Mouse (Mus musculus): ENCODE data around the gene Bgn.

Bgn gene

GRCm38 (mm10) chrX:73490186-73490585, 6.8 kb downstream of the Bgn start:
- no peak for DNase-seq (ENCODE audit: low read depth)

- DNase-seq (ENCODE audit: low read depth), result no peak
Measured at GRCm38 (mm10) chrX:73490804-73491203, 7.4 kb downstream of the Bgn start.

GRCm38 (mm10) chrX:73493567-73493966, 10.2 kb downstream of the Bgn start:
- DNase-seq (ENCODE audit: low read depth), result peak; percentile 37

GRCm38 (mm10) chrX:73496746-73497145, 13.3 kb downstream of the Bgn start:
- DNase-seq (ENCODE audit: low read depth), result no peak

GRCm38 (mm10) chrX:73505130-73505735, 21.8 kb downstream of the Bgn start:
- no peak for DNase-seq (ENCODE audit: low read depth)

GRCm38 (mm10) chrX:73506577-73506976, 23.2 kb downstream of the Bgn start:
- DNase-seq (ENCODE audit: low read depth), result no peak

- DNase-seq (ENCODE audit: low read depth), result no peak
Measured at GRCm38 (mm10) chrX:73509209-73509608, 25.8 kb downstream of the Bgn start.

GRCm38 (mm10) chrX:73512904-73513303, 29.5 kb downstream of the Bgn start:
- DNase-seq (ENCODE audit: low read depth), result no peak

- DNase-seq (ENCODE audit: low read depth), result no peak
Measured at GRCm38 (mm10) chrX:73516556-73516955, 33.2 kb downstream of the Bgn start.

- DNase-seq (ENCODE audit: low read depth), result no peak
Measured at GRCm38 (mm10) chrX:73517060-73517600, 33.7 kb downstream of the Bgn start.

- DNase-seq (ENCODE audit: low read depth), result no peak
Measured at GRCm38 (mm10) chrX:73520692-73521091, 37.3 kb downstream of the Bgn start.

- no peak for DNase-seq (ENCODE audit: low read depth)
Measured at GRCm38 (mm10) chrX:73524318-73525222, 41.2 kb downstream of the Bgn start.

- no peak for DNase-seq (ENCODE audit: low read depth)
Measured at GRCm38 (mm10) chrX:73525223-73526140, 42.1 kb downstream of the Bgn start.

- DNase-seq (ENCODE audit: low read depth), result no peak
Measured at GRCm38 (mm10) chrX:73526410-73526887, 43.0 kb downstream of the Bgn start.

GRCm38 (mm10) chrX:73537875-73538274, 54.5 kb downstream of the Bgn start:
- DNase-seq (ENCODE audit: low read depth), result no peak

- DNase-seq (ENCODE audit: low read depth), result no peak
Measured at GRCm38 (mm10) chrX:73543340-73543739, 59.9 kb downstream of the Bgn start.

Data from c-Kit-positive CD71-negative TER-119-negative erythroid progenitor cells, embryonic 14.5 days (primary cell).